Mouse (Mus musculus) embryonic fibroblast, embryonic 13.5 days (primary cell): ENCODE measurements at regions not wholly inside any gene's neighbourhood (a gene's known extent, or its start where the extent isn't known, plus 50 kb on each side); places are given as distances from the start of the nearest gene placed in this dataset.

Experiments
- H3K27ac ChIP-seq: 2 replicates; pipeline ENCODE4 v1.5.1; 2012; ENCODE audit warnings: low read length, control low read depth, inconsistent platforms; ENCODE audit not compliant: insufficient read depth
- H3K4me1 ChIP-seq: 2 replicates; pipeline ENCODE4 v1.6.1; 2011; ENCODE audit warnings: low read length; ENCODE audit not compliant: control insufficient read depth, insufficient read depth
- H3K4me3 ChIP-seq: 2 replicates; pipeline ENCODE4 v1.5.1; 2011; ENCODE audit warnings: mild to moderate bottlenecking, control low read depth, low read length; ENCODE audit not compliant: insufficient read depth
- CTCF ChIP-seq: IDR thresholded peaks from 2 replicates; pipeline ENCODE4 v1.5.1; 2011; ENCODE audit warnings: mild to moderate bottlenecking, control low read depth, low read length, moderate library complexity, borderline replicate concordance; ENCODE audit not compliant: insufficient read depth
- POLR2A ChIP-seq: IDR thresholded peaks from 2 replicates; pipeline ENCODE4 v1.6.1; 2011; ENCODE audit warnings: low read depth, mild to moderate bottlenecking, control low read depth, low read length, moderate library complexity

- TF ChIP-seq POLR2A (no peak), CTCF (no peak)
- Histone ChIP-seq H3K4me3 (no peak overlapping the region), H3K27ac (no peak overlapping the region), H3K4me1 (peaks cover 7% of the 10 kb centered on the region; the same call in 1 of the 2 replicates)
These were observed 191.0 kb downstream of the Sox4 start for GRCm38 (mm10) chr13:28762555-28762954.

GRCm38 (mm10) chr13:28759026-28759425, 194.5 kb downstream of the Sox4 start:
- Histone ChIP-seq H3K27ac (peak overlapping the region; percentile 98), H3K4me3 (no peak overlapping the region), H3K4me1 (peaks cover 16% of the 10 kb centered on the region)
- TF ChIP-seq CTCF (no peak), POLR2A (no peak)

GRCm38 (mm10) chr13:28757846-28758522, 195.5 kb downstream of the Sox4 start:
- Histone ChIP-seq H3K27ac (peak overlapping the region; percentile 98), H3K4me1 (peaks cover 21% of the 10 kb centered on the region), H3K4me3 (peak overlapping the region; percentile 22)
- TF ChIP-seq CTCF (no peak), POLR2A (peak; percentile 77)

GRCm38 (mm10) chr13:28756915-28757765, 196.4 kb downstream of the Sox4 start:
- peak overlapping the region; percentile 98 for H3K27ac ChIP-seq
- H3K4me1 ChIP-seq, result peaks cover 21% of the 10 kb centered on the region
- no peak overlapping the region for H3K4me3 ChIP-seq
- TF ChIP-seq CTCF, result no peak
- peak; percentile 38; the same call in 1 of the 2 replicates for TF ChIP-seq POLR2A

- Histone ChIP-seq H3K4me1 (peaks cover 38% of the 10 kb centered on the region), H3K4me3 (no peak overlapping the region), H3K27ac (peak overlapping the region; percentile 59; the same call in 1 of the 2 replicates)
- TF ChIP-seq POLR2A (no peak), CTCF (no peak)
These were observed 199.3 kb downstream of the Sox4 start for GRCm38 (mm10) chr13:28754207-28754606.

- H3K27ac ChIP-seq, result peak overlapping the region; percentile 94
- no peak overlapping the region for H3K4me3 ChIP-seq
- TF ChIP-seq CTCF (no peak), POLR2A (no peak)
- H3K4me1 ChIP-seq, result peaks cover 28% of the 10 kb centered on the region
These were observed 202.4 kb downstream of the Sox4 start for GRCm38 (mm10) chr13:28750949-28751692.

GRCm38 (mm10) chr13:28740158-28740670, 213.3 kb downstream of the Sox4 start:
- Histone ChIP-seq H3K27ac (no peak overlapping the region), H3K4me3 (no peak overlapping the region), H3K4me1 (peaks cover 6% of the 10 kb centered on the region; the same call in 1 of the 2 replicates)
- TF ChIP-seq CTCF (no peak), POLR2A (no peak)

GRCm38 (mm10) chr13:28738160-28739100, 215.1 kb downstream of the Sox4 start:
- Histone ChIP-seq H3K4me1 (peaks cover 6% of the 10 kb centered on the region; the same call in 1 of the 2 replicates), H3K27ac (peak overlapping the region; percentile 64), H3K4me3 (no peak overlapping the region)
- TF ChIP-seq CTCF (no peak), POLR2A (no peak)
